Mouse (Mus musculus) cerebellum, adult 18-20 months (tissue): ENCODE measurements around the gene Rsph1.

Experiments
- DNase-seq, 2 experiments: peaks; one replicate each; pipeline ENCODE4 v3.0.0; 2021

Gene Rsph1

GRCm38 (mm10) chr17:31253951-31254350 lies 23.2 kb downstream of the Rsph1 start:
- no peak for DNase-seq

GRCm38 (mm10) chr17:31247144-31247543 lies 30.0 kb downstream of the Rsph1 start:
- no peak for DNase-seq

GRCm38 (mm10) chr17:31245321-31245720 lies 31.9 kb downstream of the Rsph1 start:
- DNase-seq = no peak

GRCm38 (mm10) chr17:31242764-31243163 lies 34.4 kb downstream of the Rsph1 start:
- peak in 1 of 2 experiments; percentile 35 for DNase-seq

GRCm38 (mm10) chr17:31241156-31241555 lies 36.0 kb downstream of the Rsph1 start:
- DNase-seq = no peak

GRCm38 (mm10) chr17:31238234-31239020 lies 38.8 kb downstream of the Rsph1 start:
- no peak for DNase-seq

- no peak for DNase-seq
Measured at GRCm38 (mm10) chr17:31235915-31236314, 41.3 kb downstream of the Rsph1 start.

- no peak for DNase-seq
Measured at GRCm38 (mm10) chr17:31232251-31233010, 44.8 kb downstream of the Rsph1 start.

- DNase-seq = no peak
Measured at GRCm38 (mm10) chr17:31231780-31232179, 45.4 kb downstream of the Rsph1 start.

GRCm38 (mm10) chr17:31226931-31227330 lies 50.3 kb downstream of the Rsph1 start:
- no peak for DNase-seq

GRCm38 (mm10) chr17:31226368-31226767 lies 50.8 kb downstream of the Rsph1 start:
- DNase-seq = no peak

GRCm38 (mm10) chr17:31224591-31224990 lies 52.6 kb downstream of the Rsph1 start:
- DNase-seq = no peak

GRCm38 (mm10) chr17:31223835-31224234 lies 53.3 kb downstream of the Rsph1 start:
- DNase-seq = no peak

- DNase-seq = no peak
Measured at GRCm38 (mm10) chr17:31222810-31223310, 54.3 kb downstream of the Rsph1 start.

- peak; percentile 14 to 22 for DNase-seq
Measured at GRCm38 (mm10) chr17:31216068-31216955, 60.9 kb downstream of the Rsph1 start.

- no peak for DNase-seq
Measured at GRCm38 (mm10) chr17:31211881-31212280, 65.3 kb downstream of the Rsph1 start.

GRCm38 (mm10) chr17:31210299-31210698 lies 66.9 kb downstream of the Rsph1 start:
- no peak for DNase-seq

- no peak for DNase-seq
Measured at GRCm38 (mm10) chr17:31209376-31209930, 67.7 kb downstream of the Rsph1 start.

GRCm38 (mm10) chr17:31208654-31209053 lies 68.5 kb downstream of the Rsph1 start:
- no peak for DNase-seq

- no peak for DNase-seq
Measured at GRCm38 (mm10) chr17:31207771-31208334, 69.3 kb downstream of the Rsph1 start, which contains the start of gene Ubash3a. Gene Ubash3a, plus strand, starts transcription at chr17:31207873.
